Mouse (Mus musculus) ES-E14 (cell line): ENCODE data around the gene Gstm3. TPM values are rescaled to one million over a fixed set of nuclear protein-coding genes. Genes with fewer than 3 reads are reported as not detected.

Source experiments
- DNase-seq: peaks from one replicate; pipeline ENCODE4 v3.0.0-alpha.2; 2013; ENCODE audit warnings: low read depth, low spot score
- H3K27ac ChIP-seq: 2 replicates; pipeline ENCODE4 v1.5.1; 2012; ENCODE audit warnings: low read depth, mild to moderate bottlenecking, low read length, moderate library complexity, mixed read lengths; ENCODE audit not compliant: poor library complexity, insufficient read depth, severe bottlenecking
- H3K36me3 ChIP-seq: 2 replicates; pipeline ENCODE4 v1.6.1; 2012; ENCODE audit warnings: mild to moderate bottlenecking, low read length, moderate library complexity, mixed read lengths; ENCODE audit not compliant: control insufficient read depth, poor library complexity, insufficient read depth, severe bottlenecking
- H3K4me1 ChIP-seq, 2 experiments: fragments of 150-350 bp in 1 of 2; sonication (generic) in 1 of 2; 2 replicates each; pipeline ENCODE4 v1.6.1; 2012; ENCODE audit warnings: low read length in 2 of 2, mild to moderate bottlenecking in 1 of 2, mixed read lengths in 1 of 2; ENCODE audit not compliant: control insufficient read depth in 2 of 2, insufficient read depth in 2 of 2, poor library complexity in 1 of 2
- H3K4me3 ChIP-seq, 2 experiments: fragments of 150-350 bp in 1 of 2; sonication (generic) in 1 of 2; 2 replicates each; pipeline ENCODE4 v1.5.1; 2012; ENCODE audit warnings: low read length in 2 of 2, low read depth in 1 of 2, mild to moderate bottlenecking in 1 of 2, mixed read lengths in 1 of 2; ENCODE audit not compliant: insufficient read depth in 1 of 2, poor library complexity in 1 of 2, severe bottlenecking in 1 of 2
- H3K9ac ChIP-seq: 2 replicates; pipeline ENCODE4 v1.6.1; 2012; ENCODE audit warnings: low read depth, mild to moderate bottlenecking, low read length, mixed read lengths; ENCODE audit not compliant: poor library complexity, insufficient read depth, severe bottlenecking
- H3K9me3 ChIP-seq: fragments of 150-350 bp; sonication (generic); 2 replicates; pipeline ENCODE4 v1.6.1; 2012; ENCODE audit warnings: low read depth, mild to moderate bottlenecking, low read length; ENCODE audit not compliant: control insufficient read depth, insufficient read depth
- CHD2 ChIP-seq: IDR thresholded peaks from 2 replicates; pipeline ENCODE4 v1.6.1; 2014; ENCODE audit warnings: mild to moderate bottlenecking, low read depth, low read length, inconsistent platforms
- HCFC1 ChIP-seq: IDR thresholded peaks from 2 replicates; pipeline ENCODE4 v1.6.1; 2012; ENCODE audit warnings: low read length, inconsistent platforms, borderline replicate concordance; ENCODE audit not compliant: insufficient read depth
- MAFK ChIP-seq: IDR thresholded peaks from 2 replicates; pipeline ENCODE4 v1.6.1; 2014; ENCODE audit warnings: mild to moderate bottlenecking, low read depth, low read length, inconsistent platforms; ENCODE audit not compliant: insufficient read depth
- ZC3H11A ChIP-seq: IDR thresholded peaks from 2 replicates; pipeline ENCODE4 v1.6.1; 2012; ENCODE audit warnings: low read depth, mild to moderate bottlenecking, inconsistent platforms, low read length, borderline replicate concordance
- ZNF384 ChIP-seq: IDR thresholded peaks from 2 replicates; pipeline ENCODE4 v1.6.1; 2012; ENCODE audit warnings: low read depth, low read length, inconsistent platforms
- in situ Hi-C, 2 experiments: fragments of 600-800 bp; cut with MboI; formaldehyde crosslinking; loops; one replicate each; pipeline ENCODE4 v1.15.1; 2025; ENCODE audit warnings: low sequenced_read_pairs in 2 of 2, inconsistent platforms in 1 of 2; ENCODE audit not compliant: unreplicated experiment in 2 of 2
- total RNA-seq: library from RNA; depleted of rRNA; stranded (reverse); fragments of 300-350 nt; gene quantifications from 2 replicates; pipeline ENCODE4 v1.2.3, GENCODE M21; 2012

Gene Gstm3
- total RNA-seq, 1 experiment: not detected

DNA sequence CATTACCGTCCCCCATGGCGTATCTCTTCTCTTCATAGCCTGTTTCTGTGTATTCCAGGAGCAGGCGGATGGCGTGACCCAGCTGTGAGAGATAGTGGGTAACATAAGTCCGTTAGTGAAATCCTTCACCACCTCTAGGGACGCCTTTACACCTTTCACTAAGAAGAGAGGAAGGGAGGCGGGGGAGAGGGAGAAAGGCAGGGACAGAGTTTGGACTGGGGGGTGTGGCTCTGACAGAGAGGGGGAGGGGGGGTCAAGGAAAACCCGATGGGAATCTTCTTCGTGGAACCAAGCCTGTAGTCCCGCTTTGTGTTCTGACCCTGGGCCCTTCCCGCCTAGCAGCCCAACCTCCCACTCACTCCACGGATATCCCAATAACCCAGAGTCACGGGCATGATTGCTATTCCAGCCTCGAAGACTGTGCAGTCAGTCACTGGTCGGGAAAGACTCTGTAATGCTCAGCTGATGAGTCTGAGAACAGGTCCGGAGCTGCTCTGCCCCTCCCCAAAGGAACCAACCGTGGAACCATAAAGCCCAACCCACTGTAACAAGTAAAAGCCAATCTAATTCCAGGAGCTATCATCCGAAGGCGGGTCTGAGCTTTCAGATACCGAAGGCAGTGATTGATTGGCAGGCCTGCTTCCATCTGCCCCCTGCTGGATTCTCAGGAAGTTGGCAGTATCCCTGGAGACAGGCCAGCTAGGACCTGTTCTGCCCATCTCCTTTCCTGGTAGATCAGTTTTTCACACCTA, 25.7 kb downstream of the Gstm3 start, which contains the start of gene Gstm6:
Gene Gstm6 (minus strand): TSS at position 511 of the 752 bp plus-strand sequence.
- in situ Hi-C loops: no loop called here
- TF ChIP-seq CHD2 (no peak), MAFK (no peak), ZNF384 (no peak)
- Histone ChIP-seq H3K4me1 (0 out of 4 replicates have a peak, but pooled peaks cover 0 to 2% of the 10 kb centered on the region in 2 experiments), H3K4me3 (peak within 1 kb of the TSS; percentile 41 to 44), H3K9me3 (no peaks in the 10 kb centered on the region), H3K9ac (0 out of 2 replicates have a peak within 1 kb of the TSS, but pooled peaks have one; percentile 28), H3K27ac (no peak within 1 kb of the TSS), H3K36me3 (no peaks in the 10 kb centered on the region)
- DNase-seq: peak; percentile 76

DNA sequence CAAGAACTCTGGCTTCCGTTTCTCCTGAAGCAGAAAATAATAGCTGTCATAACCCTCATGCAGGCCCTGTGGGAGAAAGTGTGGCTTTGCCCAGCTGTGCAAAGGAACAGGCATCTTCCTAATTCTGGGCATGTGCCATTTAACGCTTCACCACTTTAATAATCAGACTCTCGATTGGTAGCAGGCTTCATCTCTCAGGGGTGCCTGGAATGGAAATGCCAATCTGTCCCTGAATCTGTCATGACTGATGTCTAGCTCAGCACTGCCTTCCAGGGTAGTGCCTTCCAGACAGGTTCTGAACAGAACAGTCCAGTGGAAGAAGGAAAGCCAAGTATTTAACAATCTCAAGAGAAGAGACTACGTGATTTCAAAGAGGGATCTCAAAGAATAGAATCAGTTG, 27.8 kb downstream of the Gstm3 start:
- no peak overlapping the region for H3K4me3 ChIP-seq
- no peak overlapping the region for H3K27ac ChIP-seq
- no peak for DNase-seq
- in situ Hi-C loops: no loop called here
- H3K36me3 ChIP-seq: no peaks in the 10 kb centered on the region
- H3K4me1 ChIP-seq: 0 out of 4 replicates have a peak, but pooled peaks cover 0 to 2% of the 10 kb centered on the region in 2 experiments
- TF ChIP-seq HCFC1: no peak
- TF ChIP-seq ZC3H11A: no peak
- TF ChIP-seq CHD2: no peak
- TF ChIP-seq MAFK: no peak
- no peak for TF ChIP-seq ZNF384
- H3K9ac ChIP-seq: no peak overlapping the region
- no peaks in the 10 kb centered on the region for H3K9me3 ChIP-seq

- H3K36me3 ChIP-seq: no peaks in the 10 kb centered on the region
- no peak for DNase-seq
- TF ChIP-seq HCFC1 (no peak), CHD2 (no peak), MAFK (no peak)
- H3K9me3 ChIP-seq: no peaks in the 10 kb centered on the region
- H3K4me1 ChIP-seq: 0 out of 4 replicates have a peak, but pooled peaks cover 0 to 2% of the 10 kb centered on the region in 2 experiments
- in situ Hi-C loops: no loop called here
- H3K9ac ChIP-seq: no peak overlapping the region
- H3K4me3 ChIP-seq: no peak overlapping the region
- no peak overlapping the region for H3K27ac ChIP-seq
Measured at GRCm38 (mm10) chr3:107940524-107940923, 28.6 kb downstream of the Gstm3 start.

DNA sequence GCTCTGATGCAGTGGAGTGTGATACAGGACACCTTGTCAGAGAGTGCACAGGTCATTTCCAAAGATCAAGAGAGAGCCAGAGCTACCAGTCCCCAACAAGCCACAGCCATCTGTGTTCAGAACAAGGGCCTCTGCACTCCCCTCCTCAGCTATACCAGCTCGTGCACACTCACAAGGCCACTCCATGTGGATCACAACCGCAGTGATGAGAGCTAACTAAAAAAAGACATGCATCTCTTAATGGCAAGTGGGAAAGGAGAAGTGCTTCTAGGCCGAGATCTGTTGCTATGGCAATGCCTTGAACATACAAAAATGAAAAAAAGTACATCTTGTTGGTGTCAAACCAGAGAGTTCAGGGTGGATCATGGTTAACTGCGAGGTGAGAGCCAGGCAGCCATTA, 29.3 kb downstream of the Gstm3 start:
- Histone ChIP-seq H3K27ac (no peak overlapping the region), H3K4me1 (0 out of 4 replicates have a peak, but pooled peaks cover 0 to 2% of the 10 kb centered on the region in 2 experiments), H3K9ac (no peak overlapping the region), H3K36me3 (no peaks in the 10 kb centered on the region), H3K4me3 (no peak overlapping the region), H3K9me3 (no peaks in the 10 kb centered on the region)
- in situ Hi-C loops: no loop called here
- TF ChIP-seq ZNF384 (no peak), MAFK (no peak), HCFC1 (no peak), CHD2 (no peak), ZC3H11A (no peak)
- DNase-seq: no peak

GRCm38 (mm10) chr3:107939403-107939802, 29.7 kb downstream of the Gstm3 start:
- TF ChIP-seq ZC3H11A (no peak), MAFK (0 out of 2 replicates have a peak, but pooled peaks have one; percentile 48)
- H3K9ac ChIP-seq: no peak overlapping the region; the same call in 1 of the 2 replicates
- no peak overlapping the region for H3K4me3 ChIP-seq
- H3K4me1 ChIP-seq: 0 out of 4 replicates have a peak, but pooled peaks cover 0 to 2% of the 10 kb centered on the region in 2 experiments
- in situ Hi-C loops: no loop called here
- H3K9me3 ChIP-seq: no peaks in the 10 kb centered on the region
- H3K27ac ChIP-seq: no peak overlapping the region
- H3K36me3 ChIP-seq: no peaks in the 10 kb centered on the region
- peak; percentile 54 for DNase-seq
